Comparison of ENCODE assay signal across 8 mouse cellular contexts in the genomic region with DNA sequence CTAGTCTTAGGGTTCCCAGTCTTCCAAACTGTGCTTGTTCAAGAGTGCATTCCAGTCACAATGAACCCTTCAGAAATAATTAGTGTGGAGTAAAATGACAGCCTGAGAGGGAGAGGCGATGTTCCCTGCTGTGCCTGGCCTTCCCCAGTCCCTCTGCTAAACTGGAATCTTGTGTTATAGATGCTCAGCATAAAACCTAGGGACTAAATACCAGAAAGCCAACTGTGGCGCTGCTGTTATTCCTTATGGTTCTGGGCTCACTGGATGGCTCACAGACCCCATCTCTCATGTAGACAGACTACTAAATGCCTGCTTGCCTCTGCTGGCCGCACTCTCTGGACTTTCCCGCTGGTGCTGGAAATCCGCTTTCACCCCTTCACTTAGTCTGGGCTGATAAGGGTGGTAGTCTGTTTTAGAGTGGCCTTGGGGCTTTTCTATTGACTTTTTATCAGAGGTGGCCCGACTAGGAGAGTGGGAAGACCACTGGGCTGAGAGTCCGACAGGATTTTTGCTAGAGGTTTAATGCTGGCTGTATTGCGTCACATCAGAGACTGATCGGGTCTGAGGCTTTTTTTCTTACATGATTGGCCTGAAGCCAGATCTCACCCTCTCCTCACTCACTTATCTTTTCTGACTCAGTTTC. TPM values are rescaled to one million over a fixed set of nuclear protein-coding genes. Genes with fewer than 3 reads are reported as not detected.
DNase-seq lines count a peak whose midpoint lies in the region; ATAC-seq and TF ChIP-seq lines count a peak whose summit lies in the region.

No protein-coding gene starts in this region.

- H3K4me1 ChIP-seq in heart, embryonic 14.5 days (ENCODE audit: control insufficient read depth in 2 of 2, insufficient read depth in 2 of 2, low read length in 2 of 2): peaks cover 32 to 46% of the 10 kb centered on the region in 2 experiments
- H3K4me1 ChIP-seq in liver, postnatal 0 days (ENCODE audit: insufficient read depth): peaks cover 42% of the 10 kb centered on the region

- peak; percentile 56 for DNase-seq in kidney, adult 18-20 months
- DNase-seq in kidney, adult 9 months: no peak
- DNase-seq in R1 (ENCODE audit: low read depth, low spot score): peak; percentile 36
- no peak for DNase-seq in liver, postnatal 0 days
- no peak for DNase-seq in spleen, postnatal 36 days (ENCODE audit: low spot score in 2 of 2)
- DNase-seq in frontal cortex, postnatal 10 days (ENCODE audit: low spot score in 2 of 2): no peak
- DNase-seq in frontal cortex, adult 2 months (ENCODE audit: extremely low spot score in 1 of 2, low spot score in 1 of 2): no peak

- no peaks in the 10 kb centered on the region for H3K9me3 ChIP-seq in heart, embryonic 14.5 days (ENCODE audit: control insufficient read depth, low read length)
- H3K9me3 ChIP-seq in liver, postnatal 0 days (ENCODE audit: low read length): no peaks in the 10 kb centered on the region

- H3K27me3 ChIP-seq in heart, embryonic 14.5 days (ENCODE audit: control insufficient read depth, insufficient read depth, low read length): peaks cover 13% of the 10 kb centered on the region; the same call in 1 of the 2 replicates
- peaks cover 23% of the 10 kb centered on the region for H3K27me3 ChIP-seq in liver, postnatal 0 days (ENCODE audit: insufficient read depth, low read length)

- peak overlapping the region; percentile 91 for H3K4me2 ChIP-seq in heart, embryonic 14.5 days (ENCODE audit: low read length)
- H3K4me2 ChIP-seq in liver, postnatal 0 days (ENCODE audit: low read depth, low read length): peak overlapping the region; percentile 89

- no peak for TF ChIP-seq EP300 in liver, postnatal 0 days (IDR thresholded peaks at IDR 0.05; ENCODE audit: low read depth)

- H3K4me3 ChIP-seq in heart, embryonic 14.5 days (ENCODE audit: control insufficient read depth in 1 of 2, insufficient read depth in 1 of 2, low read depth in 1 of 2, low read length in 2 of 2): peak overlapping the region; percentile 78 to 83
- peak overlapping the region; percentile 77 for H3K4me3 ChIP-seq in liver, postnatal 0 days (ENCODE audit: low read depth, low read length)

- H3K9ac ChIP-seq in heart, embryonic 14.5 days (ENCODE audit: low read length): peak overlapping the region; percentile 93
- peak overlapping the region; percentile 83 for H3K9ac ChIP-seq in liver, postnatal 0 days (replicated peaks)

- H3K27ac ChIP-seq in heart, embryonic 14.5 days (replicated peaks in 1 of 2; ENCODE audit: control insufficient read depth in 1 of 2, insufficient read depth in 1 of 2, low read depth in 2 of 2, low read length in 2 of 2): peak overlapping the region; percentile 78 to 91
- peak overlapping the region; percentile 97 for H3K27ac ChIP-seq in liver, postnatal 0 days (ENCODE audit: low read depth)

- no peak for ATAC-seq in heart, embryonic 14.5 days (ENCODE audit: insufficient number of reproducible peaks, insufficient read depth, low FRiP score, low read depth)
- no peak for ATAC-seq in liver, postnatal 0 days

- no peaks in the 10 kb centered on the region for H3K36me3 ChIP-seq in heart, embryonic 14.5 days (ENCODE audit: control insufficient read depth, insufficient read depth, low read length)
- no peaks in the 10 kb centered on the region for H3K36me3 ChIP-seq in liver, postnatal 0 days (replicated peaks; ENCODE audit: insufficient read depth, low read length)

- WGBS in heart, embryonic 14.5 days: 4% methylated on average over 9 of the region's 9 CpGs
- 22% methylated on average over 9 of the region's 9 CpGs for WGBS in liver, postnatal 0 days (ENCODE audit: insufficient replicate concordance)

- no peak for TF ChIP-seq CTCF in liver, postnatal 0 days (IDR thresholded peaks at IDR 0.05; ENCODE audit: low read depth)

RNA-seq across cellular contexts. Expression of gene Plekhg3, which starts 4.1 kb away (rescaled TPM):
- polyA plus RNA-seq in heart, embryonic 14.5 days (2014; fragmentation: Nextera tagmentation; extraction: Ambion mirVana): 5.9 and 7.5 TPM in 2 replicates
- polyA plus RNA-seq in liver, postnatal 0 days (2015; fragmentation: Nextera tagmentation; extraction: Ambion mirVana): 3.3 and 3.7 TPM in 2 replicates
- 11.6 and 12.6 TPM in 2 replicates for polyA plus RNA-seq in frontal cortex, adult 2 months (2012; rRNA removed)

Comparison
In these comparisons a context has a peak if more than half of its experiments do, and no peak if none do; other contexts are left out.
1. DNase-seq: peak in kidney, adult 18-20 months (single experiment) and R1 (single experiment); none in kidney, adult 9 months (single experiment), liver, postnatal 0 days (single experiment), spleen, postnatal 36 days (0 of 2), frontal cortex, postnatal 10 days (0 of 2) and frontal cortex, adult 2 months (0 of 2).